Mouse (Mus musculus): ENCODE data around the gene Rptor. TPM values are rescaled to one million over a fixed set of nuclear protein-coding genes. Genes with fewer than 3 reads are reported as not detected.

Rptor gene
- polyA plus RNA-seq, 1 experiment from 2014 or later = 9.8 TPM

DNA sequence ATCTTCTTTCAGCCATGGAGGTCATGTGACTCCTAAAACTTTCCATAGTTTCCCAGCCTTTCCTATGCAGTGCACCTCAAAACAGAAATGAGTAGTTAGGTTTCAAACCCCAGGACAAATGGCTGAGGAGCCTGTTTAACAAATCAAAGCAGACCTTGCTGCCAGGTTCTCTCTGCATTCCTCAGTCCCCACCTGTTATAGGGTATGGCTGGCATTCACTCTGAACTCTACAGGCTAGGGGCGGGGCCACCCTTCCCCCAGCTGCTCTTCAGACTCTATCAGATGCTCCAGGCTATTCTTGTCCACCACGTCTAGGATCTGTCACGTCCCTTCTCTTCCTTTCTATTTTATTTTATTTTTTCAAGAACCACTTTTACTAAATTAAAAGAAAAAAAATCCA, 8.7 kb upstream of the Rptor start:
- H3K9ac ChIP-seq (ENCODE audit: low read depth, low read length) = no peak overlapping the region
- H3K4me2 ChIP-seq = no peak overlapping the region
- peaks cover 4% of the 10 kb centered on the region; the same call in 1 of the 2 replicates for H3K27me3 ChIP-seq (ENCODE audit: control insufficient read depth, insufficient read depth, low read length)
- no peak overlapping the region for H3K27ac ChIP-seq (ENCODE audit: low read depth, low read length)
- H3K4me1 ChIP-seq (ENCODE audit: control insufficient read depth, insufficient read depth, low read length) = peaks cover 12% of the 10 kb centered on the region; the same call in 1 of the 2 replicates
- H3K36me3 ChIP-seq (ENCODE audit: control insufficient read depth, insufficient read depth, low read length) = no peaks in the 10 kb centered on the region
- no peak for ATAC-seq (replicated peaks; ENCODE audit: insufficient number of reproducible peaks, low FRiP score, low TSS enrichment)
- no peaks in the 10 kb centered on the region for H3K9me3 ChIP-seq (replicated peaks; ENCODE audit: control insufficient read depth, low read length)
- H3K4me3 ChIP-seq (ENCODE audit: low read depth, low read length) = no peak overlapping the region
- WGBS (ENCODE audit: insufficient replicate concordance) = 22% methylated on average over 3 of the region's 3 CpGs

DNA sequence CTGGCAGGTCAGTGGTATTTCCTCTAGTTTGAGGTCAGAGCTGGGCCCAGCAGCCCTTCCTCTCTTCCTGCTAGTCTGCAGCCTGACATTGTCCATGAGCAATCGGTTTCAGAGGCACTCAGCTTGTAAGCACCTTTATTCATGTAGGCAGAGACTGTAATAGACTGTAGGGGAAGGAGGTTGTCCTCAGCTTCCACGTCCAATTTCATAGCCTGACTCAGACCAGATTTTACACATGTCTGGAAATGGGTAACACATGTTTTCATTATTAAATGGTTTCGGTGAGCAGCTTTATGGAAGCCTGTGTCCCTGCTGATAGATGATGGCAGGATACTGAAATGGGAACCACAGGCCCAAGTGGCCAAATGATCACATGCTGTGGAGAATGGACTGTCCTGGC, 3.8 kb upstream of the Rptor start:
- Histone ChIP-seq H3K27me3 (ENCODE audit: control insufficient read depth, insufficient read depth, low read length) (no peaks in the 10 kb centered on the region), H3K4me1 (ENCODE audit: control insufficient read depth, insufficient read depth, low read length) (0 out of 2 replicates have a peak, but pooled peaks cover 8% of the 10 kb centered on the region), H3K9ac (ENCODE audit: low read depth, low read length) (no peak overlapping the region), H3K4me2 (no peak overlapping the region), H3K9me3 (replicated peaks; ENCODE audit: control insufficient read depth, low read length) (no peaks in the 10 kb centered on the region), H3K27ac (ENCODE audit: low read depth, low read length) (no peak overlapping the region), H3K36me3 (ENCODE audit: control insufficient read depth, insufficient read depth, low read length) (no peaks in the 10 kb centered on the region), H3K4me3 (ENCODE audit: low read depth, low read length) (no peak overlapping the region)
- no peak for ATAC-seq (replicated peaks; ENCODE audit: insufficient number of reproducible peaks, low FRiP score, low TSS enrichment)
- 49% methylated on average over 3 of the region's 3 CpGs for WGBS (ENCODE audit: insufficient replicate concordance)

DNA sequence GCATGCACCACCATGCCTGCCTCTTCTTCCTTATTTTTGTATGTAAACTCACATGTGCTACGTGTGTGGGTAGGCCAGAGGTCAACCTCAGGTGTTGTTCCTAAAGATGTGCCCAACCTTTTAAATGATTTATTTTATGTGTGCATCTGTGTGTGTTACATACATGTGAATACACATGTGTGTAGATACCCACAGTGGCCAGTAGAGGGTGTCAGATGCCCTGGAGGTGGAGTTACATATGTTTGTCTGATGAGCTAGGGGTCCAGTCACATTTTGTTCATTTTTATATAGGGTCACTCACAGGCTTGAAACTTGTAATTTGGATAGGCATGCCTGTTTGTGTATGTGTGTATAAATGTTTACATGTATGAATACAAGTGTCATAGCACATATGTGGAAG, 2.4 kb upstream of the Rptor start:
- Histone ChIP-seq H3K27me3 (ENCODE audit: control insufficient read depth, insufficient read depth, low read length) (no peaks in the 10 kb centered on the region), H3K27ac (ENCODE audit: low read depth, low read length) (no peak overlapping the region), H3K9ac (ENCODE audit: low read depth, low read length) (no peak overlapping the region), H3K4me1 (ENCODE audit: control insufficient read depth, insufficient read depth, low read length) (peaks cover 9% of the 10 kb centered on the region), H3K9me3 (replicated peaks; ENCODE audit: control insufficient read depth, low read length) (no peaks in the 10 kb centered on the region), H3K36me3 (ENCODE audit: control insufficient read depth, insufficient read depth, low read length) (no peaks in the 10 kb centered on the region), H3K4me2 (no peak overlapping the region), H3K4me3 (ENCODE audit: low read depth, low read length) (no peak overlapping the region)
- 76% methylated on average over 1 of the region's 1 CpGs for WGBS (ENCODE audit: insufficient replicate concordance)
- no peak for ATAC-seq (replicated peaks; ENCODE audit: insufficient number of reproducible peaks, low FRiP score, low TSS enrichment)

DNA sequence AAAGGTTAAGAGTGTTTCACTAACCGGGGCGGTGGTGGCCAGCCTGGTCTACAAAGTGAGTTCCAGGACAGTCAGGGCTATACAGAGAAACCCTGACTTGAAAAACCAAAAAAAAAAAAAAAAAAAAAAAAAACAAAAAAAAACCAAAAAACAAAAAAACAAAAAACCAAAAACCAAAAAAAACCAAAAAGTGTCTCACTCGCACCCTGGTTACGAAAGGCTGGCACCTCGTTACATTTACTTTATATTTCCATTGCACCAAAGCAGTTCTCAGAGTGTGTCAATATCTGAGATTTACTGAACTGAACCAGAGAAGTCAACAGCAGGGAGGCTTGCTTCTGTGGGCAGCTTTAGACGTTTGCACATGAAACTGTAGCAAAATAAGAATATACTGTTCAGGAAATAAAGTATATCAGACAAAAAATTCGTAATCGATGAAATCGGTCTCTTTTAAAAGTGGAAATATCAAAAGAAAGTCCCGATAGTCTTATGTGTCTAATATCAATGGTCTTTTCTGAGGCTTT, 466 bp upstream of the Rptor start:
- no peak overlapping the region for H3K27ac ChIP-seq (ENCODE audit: low read depth, low read length)
- no peaks in the 10 kb centered on the region for H3K9me3 ChIP-seq (replicated peaks; ENCODE audit: control insufficient read depth, low read length)
- peak overlapping the region; percentile 90 for H3K4me2 ChIP-seq
- no peak overlapping the region for H3K9ac ChIP-seq (ENCODE audit: low read depth, low read length)
- ATAC-seq (replicated peaks; ENCODE audit: insufficient number of reproducible peaks, low FRiP score, low TSS enrichment) = no peak
- H3K27me3 ChIP-seq (ENCODE audit: control insufficient read depth, insufficient read depth, low read length) = no peaks in the 10 kb centered on the region
- peaks cover 9% of the 10 kb centered on the region for H3K4me1 ChIP-seq (ENCODE audit: control insufficient read depth, insufficient read depth, low read length)
- H3K36me3 ChIP-seq (ENCODE audit: control insufficient read depth, insufficient read depth, low read length) = no peaks in the 10 kb centered on the region
- WGBS (ENCODE audit: insufficient replicate concordance) = 38% methylated on average over 10 of the region's 10 CpGs
- peak overlapping the region; percentile 96 for H3K4me3 ChIP-seq (ENCODE audit: low read depth, low read length)

DNA sequence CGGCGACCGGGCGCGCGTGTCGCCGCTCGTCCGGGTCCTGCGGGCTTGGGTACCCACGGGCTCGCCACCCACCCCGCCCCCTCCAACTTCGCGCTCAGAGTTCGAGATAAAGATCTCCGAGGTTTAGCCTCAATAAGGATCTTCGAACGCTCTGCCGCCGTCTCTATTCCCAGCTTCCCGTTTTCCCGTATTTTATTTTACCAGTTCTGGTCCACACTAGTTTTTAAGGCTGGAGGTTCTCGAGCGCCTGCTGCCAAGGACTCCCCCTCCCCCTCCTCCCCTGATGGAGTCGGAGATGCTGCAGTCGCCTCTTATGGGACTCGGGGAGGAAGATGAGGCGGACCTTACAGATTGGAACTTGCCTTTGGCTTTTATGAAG, 811 bp downstream of the Rptor start:
- Histone ChIP-seq H3K4me1 (ENCODE audit: control insufficient read depth, insufficient read depth, low read length) (peaks cover 9% of the 10 kb centered on the region), H3K4me2 (peak overlapping the region; percentile 90), H3K27ac (ENCODE audit: low read depth, low read length) (peak overlapping the region; percentile 81; the same call in 1 of the 2 replicates), H3K9ac (ENCODE audit: low read depth, low read length) (peak overlapping the region; percentile 86), H3K27me3 (ENCODE audit: control insufficient read depth, insufficient read depth, low read length) (no peaks in the 10 kb centered on the region), H3K9me3 (replicated peaks; ENCODE audit: control insufficient read depth, low read length) (no peaks in the 10 kb centered on the region), H3K36me3 (ENCODE audit: control insufficient read depth, insufficient read depth, low read length) (no peaks in the 10 kb centered on the region), H3K4me3 (ENCODE audit: low read depth, low read length) (peak overlapping the region; percentile 96)
- under 1% methylated on average over 30 of the region's 30 CpGs for WGBS (ENCODE audit: insufficient replicate concordance)
- no peak for ATAC-seq (replicated peaks; ENCODE audit: insufficient number of reproducible peaks, low FRiP score, low TSS enrichment)

DNA sequence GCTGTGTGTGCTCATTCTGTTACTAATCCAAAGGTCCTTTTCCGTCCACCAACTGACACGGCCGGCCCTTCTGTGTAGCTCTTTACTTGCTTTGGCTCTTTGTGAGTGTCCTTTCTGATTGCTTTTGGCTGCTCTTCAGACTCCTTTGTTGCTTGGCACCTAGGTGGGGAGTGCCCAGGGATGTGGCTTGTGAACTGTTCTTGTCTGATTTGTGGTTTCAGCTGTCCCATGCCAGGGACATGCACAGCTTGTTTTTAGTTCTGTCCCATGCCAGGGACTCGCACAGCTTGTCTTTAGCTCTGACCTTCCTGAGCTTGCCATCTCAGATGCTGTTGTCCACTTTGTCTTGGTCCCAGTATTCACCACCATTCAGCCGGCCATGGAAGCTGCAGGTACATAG, 4.8 kb downstream of the Rptor start:
- peaks cover 9% of the 10 kb centered on the region for H3K4me1 ChIP-seq (ENCODE audit: control insufficient read depth, insufficient read depth, low read length)
- ATAC-seq (replicated peaks; ENCODE audit: insufficient number of reproducible peaks, low FRiP score, low TSS enrichment) = no peak
- H3K36me3 ChIP-seq (ENCODE audit: control insufficient read depth, insufficient read depth, low read length) = no peaks in the 10 kb centered on the region
- no peak overlapping the region for H3K9ac ChIP-seq (ENCODE audit: low read depth, low read length)
- no peak overlapping the region for H3K27ac ChIP-seq (ENCODE audit: low read depth, low read length)
- no peaks in the 10 kb centered on the region for H3K9me3 ChIP-seq (replicated peaks; ENCODE audit: control insufficient read depth, low read length)
- H3K27me3 ChIP-seq (ENCODE audit: control insufficient read depth, insufficient read depth, low read length) = no peaks in the 10 kb centered on the region
- no peak overlapping the region for H3K4me3 ChIP-seq (ENCODE audit: low read depth, low read length)
- no peak overlapping the region for H3K4me2 ChIP-seq
- WGBS (ENCODE audit: insufficient replicate concordance) = 91% methylated on average over 5 of the region's 5 CpGs

DNA sequence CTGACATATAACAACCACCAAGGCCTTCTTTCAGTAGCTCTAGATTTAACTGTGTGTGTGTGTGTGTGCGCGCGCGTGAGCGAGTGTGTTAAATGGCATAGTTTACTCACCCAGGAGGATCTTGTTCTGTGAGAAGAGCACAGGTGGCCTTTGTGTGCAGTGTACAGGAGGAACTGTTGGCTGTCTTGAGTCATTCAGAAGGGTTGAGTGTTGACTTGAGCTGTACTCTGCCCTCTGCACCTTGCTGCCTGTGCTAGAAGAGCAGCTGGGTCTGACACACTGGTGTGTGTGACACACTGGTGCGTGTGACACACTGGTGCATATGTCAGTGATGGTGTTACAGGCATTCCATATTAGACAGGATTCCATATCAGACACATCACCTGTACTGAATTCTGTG, 8.8 kb downstream of the Rptor start:
- Histone ChIP-seq H3K9ac (ENCODE audit: low read depth, low read length) (no peak overlapping the region), H3K4me2 (no peak overlapping the region), H3K36me3 (ENCODE audit: control insufficient read depth, insufficient read depth, low read length) (no peaks in the 10 kb centered on the region), H3K9me3 (replicated peaks; ENCODE audit: control insufficient read depth, low read length) (no peaks in the 10 kb centered on the region), H3K4me3 (ENCODE audit: low read depth, low read length) (no peak overlapping the region), H3K27ac (ENCODE audit: low read depth, low read length) (no peak overlapping the region), H3K4me1 (ENCODE audit: control insufficient read depth, insufficient read depth, low read length) (no peaks in the 10 kb centered on the region), H3K27me3 (ENCODE audit: control insufficient read depth, insufficient read depth, low read length) (no peaks in the 10 kb centered on the region)
- 97% methylated on average over 6 of the region's 6 CpGs for WGBS (ENCODE audit: insufficient replicate concordance)
- ATAC-seq (replicated peaks; ENCODE audit: insufficient number of reproducible peaks, low FRiP score, low TSS enrichment) = no peak

DNA sequence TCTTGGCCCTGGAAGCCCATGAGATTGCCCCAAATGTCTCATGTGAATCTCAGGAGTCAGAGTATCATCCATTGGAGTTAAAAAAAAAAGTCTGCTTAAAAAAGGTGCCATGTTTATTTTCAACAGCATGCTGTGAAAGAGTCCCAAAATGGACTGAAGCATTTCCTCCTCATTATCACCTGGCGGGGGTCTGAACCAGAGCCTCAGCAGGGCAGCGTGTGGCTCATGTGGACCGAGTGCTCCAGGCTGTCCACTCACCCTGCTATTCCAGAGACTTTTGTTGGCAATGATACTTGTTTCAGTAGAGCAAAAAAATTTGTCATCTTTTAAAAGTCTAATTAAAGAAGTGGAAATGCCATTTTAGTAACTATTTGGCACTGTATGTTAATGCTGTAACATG, 9.5 kb downstream of the Rptor start:
- Histone ChIP-seq H3K9ac (ENCODE audit: low read depth, low read length) (no peak overlapping the region), H3K4me1 (ENCODE audit: control insufficient read depth, insufficient read depth, low read length) (no peaks in the 10 kb centered on the region), H3K9me3 (replicated peaks; ENCODE audit: control insufficient read depth, low read length) (no peaks in the 10 kb centered on the region), H3K4me3 (ENCODE audit: low read depth, low read length) (no peak overlapping the region), H3K4me2 (no peak overlapping the region), H3K27ac (ENCODE audit: low read depth, low read length) (no peak overlapping the region), H3K36me3 (ENCODE audit: control insufficient read depth, insufficient read depth, low read length) (no peaks in the 10 kb centered on the region), H3K27me3 (ENCODE audit: control insufficient read depth, insufficient read depth, low read length) (no peaks in the 10 kb centered on the region)
- 69% methylated on average over 3 of the region's 3 CpGs for WGBS (ENCODE audit: insufficient replicate concordance)
- ATAC-seq (replicated peaks; ENCODE audit: insufficient number of reproducible peaks, low FRiP score, low TSS enrichment) = no peak

DNA sequence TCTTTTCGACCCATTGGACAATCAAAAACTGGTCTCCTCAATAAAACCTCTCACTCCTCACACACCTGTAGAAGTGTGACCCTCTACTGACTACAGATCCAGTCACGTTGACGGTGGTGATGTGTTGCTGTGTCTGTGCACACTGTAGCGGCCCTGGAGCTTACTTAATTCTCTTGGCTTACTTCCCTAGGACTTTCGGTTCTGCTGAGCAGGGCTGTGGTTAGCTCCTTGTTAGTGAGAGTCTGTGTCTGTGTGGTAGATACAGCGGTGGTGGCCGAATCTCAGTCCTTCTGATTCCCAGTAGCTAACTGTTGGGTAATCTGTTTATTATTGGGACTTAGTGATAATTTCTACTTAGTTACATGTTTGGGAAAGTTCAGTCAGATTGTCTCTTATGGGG, 12.4 kb downstream of the Rptor start:
- Histone ChIP-seq H3K4me2 (no peak overlapping the region), H3K27ac (ENCODE audit: low read depth, low read length) (no peak overlapping the region), H3K27me3 (ENCODE audit: control insufficient read depth, insufficient read depth, low read length) (no peaks in the 10 kb centered on the region), H3K36me3 (ENCODE audit: control insufficient read depth, insufficient read depth, low read length) (no peaks in the 10 kb centered on the region), H3K9ac (ENCODE audit: low read depth, low read length) (no peak overlapping the region), H3K9me3 (replicated peaks; ENCODE audit: control insufficient read depth, low read length) (no peaks in the 10 kb centered on the region), H3K4me1 (ENCODE audit: control insufficient read depth, insufficient read depth, low read length) (no peaks in the 10 kb centered on the region), H3K4me3 (ENCODE audit: low read depth, low read length) (no peak overlapping the region)
- ATAC-seq (replicated peaks; ENCODE audit: insufficient number of reproducible peaks, low FRiP score, low TSS enrichment) = no peak
- WGBS (ENCODE audit: insufficient replicate concordance) = 84% methylated on average over 7 of the region's 7 CpGs
